11 mouse cellular contexts compared by ENCODE assay signal in genomic region chr9:120732650-120733293, GRCm38 (mm10).
DNase-seq lines count a peak whose midpoint lies in the region; ATAC-seq and TF ChIP-seq lines count a peak whose summit lies in the region.
"Had no signal": no experiment of that assay in that cellular context is flagged by ENCODE, and none has a peak within 500 bp of the region (broad histone marks: within the 10 kb centered on the region; RNA-seq: fewer than 3 reads in every experiment).

No protein-coding gene starts in this region.

- intact Hi-C loops in heart, postnatal 10 days (cut with DNase I): loop anchor here (2.0 to 5.0 kb wide), 2 partner anchors 40 to 75 kb away; no protein-coding TSS in a partner anchor

- 23% methylated on average over 14 of the region's 14 CpGs for WGBS in embryonic facial prominence, embryonic 15.5 days
- 8% methylated on average over 13 of the region's 14 CpGs for WGBS in limb, embryonic 14.5 days

- no peak overlapping the region for H3K4me2 ChIP-seq in embryonic facial prominence, embryonic 15.5 days (replicated peaks)
- H3K4me2 ChIP-seq in limb, embryonic 14.5 days (replicated peaks; ENCODE audit: low read depth, low read length, severe bottlenecking): no peak overlapping the region

- peak; percentile 89 for DNase-seq in heart, adult 11 months
- DNase-seq in heart, postnatal 10 days: no peak
- no peak for DNase-seq in limb, embryonic 14.5 days (ENCODE audit: low spot score)
- no peak for DNase-seq in ovary, postnatal 14 days (ENCODE audit: low spot score)
- DNase-seq in Muller cell, postnatal 12 days (ENCODE audit: inconsistent ontology term): no peak
- DNase-seq in left cerebral cortex, adult 9 months (ENCODE audit: low spot score in 2 of 2): no peak
- DNase-seq: left cerebral cortex, postnatal 4 days; right cerebral cortex, adult 18-20 months had no signal

- no peaks in the 10 kb centered on the region for H3K36me3 ChIP-seq in ES-Bruce4 (ENCODE audit: control insufficient read depth, insufficient read depth, low read length, poor library complexity, severe bottlenecking)
- H3K36me3 ChIP-seq in embryonic facial prominence, embryonic 15.5 days: no peaks in the 10 kb centered on the region
- no peaks in the 10 kb centered on the region for H3K36me3 ChIP-seq in limb, embryonic 14.5 days (ENCODE audit: control insufficient read depth, insufficient read depth, low read length)

- H3K27me3 ChIP-seq in ES-Bruce4 (ENCODE audit: control insufficient read depth, insufficient read depth, low read length, poor library complexity, severe bottlenecking): no peaks in the 10 kb centered on the region
- no peaks in the 10 kb centered on the region for H3K27me3 ChIP-seq in embryonic facial prominence, embryonic 15.5 days
- H3K27me3 ChIP-seq in limb, embryonic 14.5 days (ENCODE audit: control insufficient read depth, insufficient read depth, low read length): no peaks in the 10 kb centered on the region

- TF ChIP-seq EP300 in ES-Bruce4 (IDR thresholded peaks at IDR 0.05; ENCODE audit: insufficient read depth, low read depth, low read length): peak; percentile 98

- no peaks in the 10 kb centered on the region for H3K9me3 ChIP-seq in ES-Bruce4 (replicated peaks; ENCODE audit: control insufficient read depth, insufficient read depth, low read length, poor library complexity, severe bottlenecking)
- no peaks in the 10 kb centered on the region; the same call in 1 of the 2 replicates for H3K9me3 ChIP-seq in embryonic facial prominence, embryonic 15.5 days (replicated peaks)
- no peaks in the 10 kb centered on the region for H3K9me3 ChIP-seq in limb, embryonic 14.5 days (ENCODE audit: control insufficient read depth, low read length)

- peaks cover 7% of the 10 kb centered on the region for H3K4me1 ChIP-seq in ES-Bruce4 (ENCODE audit: control insufficient read depth, insufficient read depth, low read length)
- H3K4me1 ChIP-seq in embryonic facial prominence, embryonic 15.5 days: peaks cover 38% of the 10 kb centered on the region
- H3K4me1 ChIP-seq in limb, embryonic 14.5 days (ENCODE audit: control insufficient read depth, insufficient read depth, low read length): peaks cover 30% of the 10 kb centered on the region

- TF ChIP-seq POLR2A in ES-Bruce4 (IDR thresholded peaks at IDR 0.05; ENCODE audit: insufficient read depth, low read length): no peak
- no peak for TF ChIP-seq POLR2A in limb, embryonic 14.5 days (IDR thresholded peaks at IDR 0.05; ENCODE audit: borderline replicate concordance, extremely low read depth, insufficient read depth, insufficient read length)

- H3K27ac ChIP-seq in ES-Bruce4 (ENCODE audit: insufficient read depth, low read length): peak overlapping the region; percentile 85
- peak overlapping the region; percentile 61 for H3K27ac ChIP-seq in embryonic facial prominence, embryonic 15.5 days (replicated peaks)
- H3K27ac ChIP-seq in limb, embryonic 14.5 days (replicated peaks; ENCODE audit: low read depth, low read length): 0 out of 2 replicates have a peak overlapping the region, but pooled peaks have one; percentile 61

- H3K4me3 ChIP-seq in ES-Bruce4 (ENCODE audit: low read depth, low read length): no peak overlapping the region
- H3K4me3 ChIP-seq in embryonic facial prominence, embryonic 15.5 days (replicated peaks): no peak overlapping the region
- no peak overlapping the region for H3K4me3 ChIP-seq in limb, embryonic 14.5 days (replicated peaks; ENCODE audit: low read length)
- H3K4me3 ChIP-seq: erythroblast, embryonic 14.5 days had no signal

- H3K9ac ChIP-seq in ES-Bruce4 (ENCODE audit: low read depth, poor library complexity, severe bottlenecking): peak overlapping the region; percentile 30; the same call in 1 of the 2 replicates
- H3K9ac ChIP-seq in embryonic facial prominence, embryonic 15.5 days: no peak overlapping the region
- H3K9ac ChIP-seq in limb, embryonic 14.5 days (ENCODE audit: low read depth, low read length, severe bottlenecking): no peak overlapping the region

- no peak for TF ChIP-seq CTCF in ES-Bruce4 (IDR thresholded peaks at IDR 0.05; ENCODE audit: low read depth, low read length)

- 0 out of 2 replicates have a peak, but pooled peaks have one; percentile 17 for ATAC-seq in embryonic facial prominence, embryonic 15.5 days (ENCODE audit: insufficient number of reproducible peaks, low FRiP score, low TSS enrichment, low read depth)
- no peak for ATAC-seq in limb, embryonic 14.5 days (ENCODE audit: low FRiP score, low read depth)
